Mouse (Mus musculus) lung, postnatal 0 days (tissue): ENCODE results near the gene Ntmt1. TPM values are rescaled to one million over a fixed set of nuclear protein-coding genes. Genes with fewer than 3 reads are reported as not detected.

Source experiments
- ATAC-seq: fragments of 200-750 bp; cut with Nextera tagmentation; 2 replicates; pipeline ENCODE4 v1.8.0; 2017; ENCODE audit warnings: moderate library complexity
- DNase-seq: peaks from one replicate; pipeline ENCODE4 v3.0.0-alpha.2; 2016; ENCODE audit warnings: low spot score
- H3K27ac ChIP-seq: fragments of 300-500 bp; sonication (generic); 2 replicates; pipeline ENCODE4 v1.5.1; 2014; ENCODE audit warnings: antibody characterized with exemption, mild to moderate bottlenecking, low read length, mixed read lengths
- H3K27me3 ChIP-seq: fragments of 300-500 bp; sonication (generic); replicated peaks from 2 replicates; pipeline ENCODE4 v1.6.1; 2014; ENCODE audit warnings: low read length, mixed read lengths; ENCODE audit not compliant: insufficient read depth
- H3K36me3 ChIP-seq: fragments of 300-500 bp; sonication (generic); 2 replicates; pipeline ENCODE4 v1.6.1; 2014; ENCODE audit warnings: low read length, mixed read lengths; ENCODE audit not compliant: insufficient read depth
- H3K4me1 ChIP-seq: fragments of 300-500 bp; sonication (generic); 2 replicates; pipeline ENCODE4 v1.6.1; 2014; ENCODE audit warnings: antibody characterized with exemption, low read depth, low read length, mixed read lengths; ENCODE audit not compliant: insufficient read depth
- H3K4me2 ChIP-seq: fragments of 300-500 bp; sonication (generic); replicated peaks from 2 replicates; pipeline ENCODE4 v1.6.1; 2014; ENCODE audit warnings: low read depth, mild to moderate bottlenecking, low read length, moderate library complexity, mixed read lengths
- H3K4me3 ChIP-seq: fragments of 300-500 bp; sonication (generic); 2 replicates; pipeline ENCODE4 v1.5.1; 2014; ENCODE audit warnings: low read depth, low read length
- H3K9ac ChIP-seq: fragments of 300-500 bp; sonication (generic); replicated peaks from 2 replicates; pipeline ENCODE4 v1.6.1; 2014; ENCODE audit warnings: low read depth, mild to moderate bottlenecking
- H3K9me3 ChIP-seq: fragments of 300-500 bp; sonication (generic); 2 replicates; pipeline ENCODE4 v1.6.1; 2016; ENCODE audit warnings: low read length, mixed read lengths
- CTCF ChIP-seq: IDR thresholded peaks from 2 replicates; pipeline ENCODE4 v1.5.1; 2016; ENCODE audit warnings: antibody characterized with exemption, mild to moderate bottlenecking
- EP300 ChIP-seq: IDR thresholded peaks from 2 replicates; pipeline ENCODE4 v1.6.1; 2016; ENCODE audit warnings: antibody characterized with exemption, mild to moderate bottlenecking, control low read depth
- WGBS: fragments of 180-500 bp; shearing (Covaris S2); extraction: QIAGEN DNeasy Blood & Tissue Kit; methylation state at CpG from one replicate; pipeline ENCODE4 v1.1.7; 2014; 5-methylcytosine and 5-hydroxymethylcytosine counted together
- polyA plus RNA-seq: library from polyadenylated mRNA; unstranded; fragments of >200 nt; fragmentation: Nextera tagmentation; extraction: Ambion mirVana; gene quantifications from 2 replicates; pipeline ENCODE4 v1.2.1, GENCODE M21; 2015

Ntmt1 gene
- polyA plus RNA-seq: 49.4 and 50.7 TPM in 2 replicates

- 0% methylated on average over 41 of the region's 44 CpGs for WGBS
- H3K4me2 ChIP-seq: peak within 1 kb of the TSS; percentile 85
- peak; percentile 100 for DNase-seq
- H3K9me3 ChIP-seq: no peaks in the 10 kb centered on the region
- H3K9ac ChIP-seq: peak within 1 kb of the TSS; percentile 73
- H3K36me3 ChIP-seq: no peaks in the 10 kb centered on the region
- peak within 1 kb of the TSS; percentile 87 for H3K27ac ChIP-seq
- peak within 1 kb of the TSS; percentile 60 for H3K4me3 ChIP-seq
- H3K4me1 ChIP-seq: peaks cover 9% of the 10 kb centered on the region
- H3K27me3 ChIP-seq: no peaks in the 10 kb centered on the region
- ATAC-seq: peak; percentile 99
- TF ChIP-seq CTCF (no peak), EP300 (no peak)
Observed at GRCm38 (mm10) chr2:30807648-30808295, at the start of gene Ntmt1. Gene Ntmt1, plus strand, starts transcription at chr2:30807826.

- Histone ChIP-seq H3K9ac (0 out of 2 replicates have a peak overlapping the region, but pooled peaks have one; percentile 13), H3K9me3 (no peaks in the 10 kb centered on the region), H3K27me3 (no peaks in the 10 kb centered on the region), H3K36me3 (no peaks in the 10 kb centered on the region), H3K4me2 (peak overlapping the region; percentile 23; the same call in 1 of the 2 replicates), H3K27ac (peak overlapping the region; percentile 95), H3K4me3 (no peak overlapping the region), H3K4me1 (peaks cover 23% of the 10 kb centered on the region; the same call in 1 of the 2 replicates)
- peak; percentile 97 for DNase-seq
- ATAC-seq: peak; percentile 91
- 3% methylated on average over 16 of the region's 17 CpGs for WGBS
- TF ChIP-seq EP300 (no peak; the same call in 1 of the 2 replicates), CTCF (peak; percentile 69)
Observed at GRCm38 (mm10) chr2:30758341-30759087, 49.1 kb upstream of the Ntmt1 start.

- 0 out of 2 replicates have a peak overlapping the region, but pooled peaks have one; percentile 13 for H3K9ac ChIP-seq
- H3K27ac ChIP-seq: peak overlapping the region; percentile 95
- H3K4me1 ChIP-seq: peaks cover 20% of the 10 kb centered on the region; the same call in 1 of the 2 replicates
- TF ChIP-seq CTCF (no peak), EP300 (no peak; the same call in 1 of the 2 replicates)
- no peak overlapping the region for H3K4me3 ChIP-seq
- H3K27me3 ChIP-seq: no peaks in the 10 kb centered on the region
- WGBS: 43% methylated on average over 4 of the region's 4 CpGs
- no peaks in the 10 kb centered on the region for H3K36me3 ChIP-seq
- no peaks in the 10 kb centered on the region for H3K9me3 ChIP-seq
- no peak for ATAC-seq
- no peak overlapping the region for H3K4me2 ChIP-seq
- peak; percentile 32 for DNase-seq
Observed at GRCm38 (mm10) chr2:30759088-30759374, 48.6 kb upstream of the Ntmt1 start.

- no peaks in the 10 kb centered on the region for H3K36me3 ChIP-seq
- no peaks in the 10 kb centered on the region for H3K9me3 ChIP-seq
- H3K4me1 ChIP-seq: peaks cover 20% of the 10 kb centered on the region; the same call in 1 of the 2 replicates
- H3K27ac ChIP-seq: peak overlapping the region; percentile 95
- ATAC-seq (no peak), DNase-seq (no peak)
- no peak overlapping the region for H3K9ac ChIP-seq
- H3K27me3 ChIP-seq: no peaks in the 10 kb centered on the region
- no peak for TF ChIP-seq EP300
- no peak for TF ChIP-seq CTCF
- H3K4me2 ChIP-seq: no peak overlapping the region
- WGBS: 71% methylated on average over 4 of the region's 4 CpGs
- H3K4me3 ChIP-seq: no peak overlapping the region
Observed at GRCm38 (mm10) chr2:30759442-30759841, 48.2 kb upstream of the Ntmt1 start.

GRCm38 (mm10) chr2:30759858-30760547 lies 47.6 kb upstream of the Ntmt1 start:
- Histone ChIP-seq H3K36me3 (no peaks in the 10 kb centered on the region), H3K4me1 (peaks cover 19% of the 10 kb centered on the region; the same call in 1 of the 2 replicates), H3K4me2 (no peak overlapping the region), H3K4me3 (no peak overlapping the region), H3K9ac (no peak overlapping the region), H3K9me3 (no peaks in the 10 kb centered on the region), H3K27me3 (no peaks in the 10 kb centered on the region), H3K27ac (peak overlapping the region; percentile 95)
- WGBS: 59% methylated on average over 10 of the region's 10 CpGs
- ATAC-seq (no peak), DNase-seq (no peak)
- no peak for TF ChIP-seq EP300
- TF ChIP-seq CTCF: no peak

- Histone ChIP-seq H3K27ac (peak overlapping the region; percentile 95), H3K4me3 (no peak overlapping the region), H3K36me3 (no peaks in the 10 kb centered on the region), H3K4me1 (peaks cover 17% of the 10 kb centered on the region; the same call in 1 of the 2 replicates), H3K4me2 (no peak overlapping the region), H3K9me3 (no peaks in the 10 kb centered on the region), H3K9ac (no peak overlapping the region), H3K27me3 (no peaks in the 10 kb centered on the region)
- TF ChIP-seq CTCF (no peak), EP300 (no peak)
- ATAC-seq (no peak), DNase-seq (no peak)
- 50% methylated on average over 6 of the region's 6 CpGs for WGBS
Observed at GRCm38 (mm10) chr2:30760706-30761105, 46.9 kb upstream of the Ntmt1 start.
